Mouse (Mus musculus): ENCODE results near the gene Alox12b. TPM values are rescaled to one million over a fixed set of nuclear protein-coding genes. Genes with fewer than 3 reads are reported as not detected.
A peak's percentile ranks its signal among the peaks of the same experiment; 100 is the strongest.

Alox12b gene
- total and polyA plus RNA-seq, 3 experiments = not detected

DNA sequence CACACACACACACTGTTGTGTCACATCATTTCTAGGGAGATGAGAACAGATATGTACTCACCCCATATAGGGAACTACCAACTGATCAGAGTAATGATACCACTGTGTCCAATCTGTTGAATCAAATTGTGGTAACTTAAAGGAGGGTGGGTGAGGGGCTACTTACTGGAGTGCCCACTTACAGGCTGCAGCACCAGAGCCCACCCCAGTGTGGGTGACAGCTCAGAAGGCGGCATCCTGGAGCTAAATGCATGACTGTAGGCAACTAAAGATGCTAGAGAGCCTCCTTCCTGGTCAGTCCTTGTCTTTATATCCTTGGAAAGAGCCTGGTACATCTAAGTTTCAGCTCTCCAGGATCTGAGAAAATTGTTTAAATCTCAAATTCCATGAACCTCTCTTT, 42.5 kb downstream of the Alox12b start:
- no peaks in the 10 kb centered on the region for H3K36me3 ChIP-seq (ENCODE audit: control insufficient read depth in 1 of 2, insufficient read depth in 2 of 2, low read length in 2 of 2)
- no peak overlapping the region for H3K4me3 ChIP-seq (ENCODE audit: control insufficient read depth in 1 of 2, insufficient read depth in 1 of 2, low read depth in 2 of 2, low read length in 2 of 2)
- no peak for TF ChIP-seq NELFE (IDR thresholded peaks at IDR 0.05; ENCODE audit: low read depth, low read length)
- peaks cover 19 to 24% of the 10 kb centered on the region in 2 experiments for H3K27me3 ChIP-seq (ENCODE audit: control insufficient read depth in 1 of 2, insufficient read depth in 2 of 2, low read length in 2 of 2)
- no peak for DNase-seq (ENCODE audit: low read depth, low spot score)
- no peak overlapping the region for H3K9ac ChIP-seq (ENCODE audit: control insufficient read depth, low read depth, low read length, poor library complexity, severe bottlenecking)
- no peaks in the 10 kb centered on the region for H3K4me1 ChIP-seq (ENCODE audit: control insufficient read depth in 1 of 2, insufficient read depth in 2 of 2, low read length in 2 of 2)
- H3K79me2 ChIP-seq (ENCODE audit: control insufficient read depth, insufficient read depth, low read length, poor library complexity) = no peaks in the 10 kb centered on the region
- H3K27ac ChIP-seq (ENCODE audit: control insufficient read depth, low read depth, low read length) = no peak overlapping the region
- no peaks in the 10 kb centered on the region for H3K9me3 ChIP-seq (replicated peaks; ENCODE audit: insufficient read depth, low read length)

GRCm38 (mm10) chr11:69200231-69200630, 43.4 kb downstream of the Alox12b start:
- no peak overlapping the region for H3K4me3 ChIP-seq (ENCODE audit: control insufficient read depth in 1 of 2, insufficient read depth in 1 of 2, low read depth in 2 of 2, low read length in 2 of 2)
- peak; percentile 13 for DNase-seq (ENCODE audit: low read depth, low spot score)
- H3K9ac ChIP-seq (ENCODE audit: control insufficient read depth, low read depth, low read length, poor library complexity, severe bottlenecking) = no peak overlapping the region
- no peaks in the 10 kb centered on the region for H3K79me2 ChIP-seq (ENCODE audit: control insufficient read depth, insufficient read depth, low read length, poor library complexity)
- no peaks in the 10 kb centered on the region for H3K36me3 ChIP-seq (ENCODE audit: control insufficient read depth in 1 of 2, insufficient read depth in 2 of 2, low read length in 2 of 2)
- H3K27ac ChIP-seq (ENCODE audit: control insufficient read depth, low read depth, low read length) = no peak overlapping the region
- no peak for TF ChIP-seq CTCF (IDR thresholded peaks at IDR 0.05 in 2 of 3, conservative IDR thresholded peaks at IDR 0.05 in 1 of 3; ENCODE audit: control insufficient read depth in 1 of 3, insufficient read depth in 1 of 3, low read depth in 2 of 3, low read length in 3 of 3, poor library complexity in 1 of 3, severe bottlenecking in 1 of 3)
- 0 out of 2 replicates have a peak, but pooled peaks have one; percentile 43 for TF ChIP-seq GATA1 (IDR thresholded peaks at IDR 0.05; ENCODE audit: low read depth, low read length)
- TF ChIP-seq TCF12 (IDR thresholded peaks at IDR 0.05; ENCODE audit: low read depth, low read length) = 0 out of 2 replicates have a peak, but pooled peaks have one; percentile 11
- peaks cover 23 to 28% of the 10 kb centered on the region in 2 experiments for H3K27me3 ChIP-seq (ENCODE audit: control insufficient read depth in 1 of 2, insufficient read depth in 2 of 2, low read length in 2 of 2)
- H3K9me3 ChIP-seq (replicated peaks; ENCODE audit: insufficient read depth, low read length) = no peaks in the 10 kb centered on the region
- H3K4me1 ChIP-seq (ENCODE audit: control insufficient read depth in 1 of 2, insufficient read depth in 2 of 2, low read length in 2 of 2) = no peaks in the 10 kb centered on the region

DNA sequence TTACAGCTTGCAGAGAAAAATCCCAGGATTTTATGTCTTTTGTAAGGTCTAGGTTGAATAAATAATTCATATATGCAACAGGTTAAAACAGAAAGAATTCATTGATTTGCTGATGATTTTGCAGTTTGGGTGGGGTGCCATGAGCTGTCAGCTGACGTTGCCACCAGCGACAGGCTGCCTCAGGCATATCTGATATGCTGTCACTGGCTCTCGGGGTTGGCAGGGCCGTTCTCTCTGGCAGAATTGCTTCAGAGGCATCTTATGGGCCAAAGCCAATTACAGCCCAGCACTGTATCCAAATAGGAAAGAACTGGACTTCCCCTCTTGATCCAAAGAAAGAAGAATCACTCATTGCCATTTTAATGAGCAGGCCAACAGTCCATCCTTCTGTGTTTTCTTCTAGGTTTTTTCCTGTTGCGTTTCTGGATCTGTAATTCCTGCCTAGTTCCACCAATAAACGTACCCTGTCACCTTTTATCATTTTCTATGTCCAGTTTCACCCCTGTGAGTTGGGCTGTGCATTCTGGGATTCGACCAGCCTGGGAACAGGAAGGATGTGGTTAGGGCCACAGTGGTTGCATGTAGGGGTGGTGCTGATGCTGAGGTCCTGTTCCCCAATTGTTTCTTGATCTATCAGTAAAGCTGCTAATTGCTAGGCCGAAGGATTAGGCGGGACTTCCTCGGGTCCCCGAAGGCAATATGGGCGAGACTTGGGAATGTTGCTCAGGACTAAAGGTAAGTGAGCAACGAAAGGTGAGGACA, 45.9 kb downstream of the Alox12b start:
- H3K79me2 ChIP-seq (ENCODE audit: control insufficient read depth, insufficient read depth, low read length, poor library complexity) = no peaks in the 10 kb centered on the region
- H3K4me1 ChIP-seq (ENCODE audit: control insufficient read depth in 1 of 2, insufficient read depth in 2 of 2, low read length in 2 of 2) = no peaks in the 10 kb centered on the region
- no peaks in the 10 kb centered on the region for H3K9me3 ChIP-seq (replicated peaks; ENCODE audit: insufficient read depth, low read length)
- no peak overlapping the region for H3K27ac ChIP-seq (ENCODE audit: control insufficient read depth, low read depth, low read length)
- peaks cover 26 to 31% of the 10 kb centered on the region in 2 experiments for H3K27me3 ChIP-seq (ENCODE audit: control insufficient read depth in 1 of 2, insufficient read depth in 2 of 2, low read length in 2 of 2)
- no peaks in the 10 kb centered on the region for H3K36me3 ChIP-seq (ENCODE audit: control insufficient read depth in 1 of 2, insufficient read depth in 2 of 2, low read length in 2 of 2)
- TF ChIP-seq MXI1 (IDR thresholded peaks at IDR 0.05; ENCODE audit: low read depth, low read length) = no peak
- no peak for TF ChIP-seq ZMIZ1 (IDR thresholded peaks at IDR 0.05; ENCODE audit: low read depth, low read length)
- TF ChIP-seq CHD1 (IDR thresholded peaks at IDR 0.05; ENCODE audit: low read depth, low read length) = no peak
- TF ChIP-seq ZC3H11A (IDR thresholded peaks at IDR 0.05; ENCODE audit: low read depth, low read length) = no peak
- no peak for TF ChIP-seq USF1 (IDR thresholded peaks at IDR 0.05; ENCODE audit: low read depth, low read length)
- TF ChIP-seq MAX (IDR thresholded peaks at IDR 0.05; ENCODE audit: low read length) = no peak
- TF ChIP-seq RAD21 (IDR thresholded peaks at IDR 0.05; ENCODE audit: low read depth, low read length) = no peak
- no peak for TF ChIP-seq CHD2 (IDR thresholded peaks at IDR 0.05; ENCODE audit: low read length)
- no peak for TF ChIP-seq UBTF (IDR thresholded peaks at IDR 0.05; ENCODE audit: borderline replicate concordance, insufficient read depth, low read depth, low read length)
- TF ChIP-seq TBP (IDR thresholded peaks at IDR 0.05; ENCODE audit: low read depth, low read length) = no peak
- TF ChIP-seq POLR2AphosphoS5 (IDR thresholded peaks at IDR 0.05; ENCODE audit: borderline replicate concordance, low read depth, low read length) = no peak
- no peak for TF ChIP-seq SIN3A (IDR thresholded peaks at IDR 0.05; ENCODE audit: low read length)
- no peak for TF ChIP-seq RCOR1 (IDR thresholded peaks at IDR 0.05; ENCODE audit: low read depth, low read length)
- no peak for TF ChIP-seq ZNF384 (IDR thresholded peaks at IDR 0.05; ENCODE audit: low read depth, low read length)
- no peak for TF ChIP-seq POLR2AphosphoS2 (IDR thresholded peaks at IDR 0.05; ENCODE audit: low read length)
- no peak for TF ChIP-seq GABPA (IDR thresholded peaks at IDR 0.05; ENCODE audit: low read depth, low read length)
- no peak for TF ChIP-seq NRF1 (IDR thresholded peaks at IDR 0.05; ENCODE audit: insufficient read depth, low read depth, low read length, poor library complexity, severe bottlenecking)
- DNase-seq (ENCODE audit: low read depth, low spot score) = no peak
- no peak overlapping the region for H3K9ac ChIP-seq (ENCODE audit: control insufficient read depth, low read depth, low read length, poor library complexity, severe bottlenecking)
- no peak overlapping the region for H3K4me3 ChIP-seq (ENCODE audit: control insufficient read depth in 1 of 2, insufficient read depth in 1 of 2, low read depth in 2 of 2, low read length in 2 of 2)
